Mouse (Mus musculus) brain, embryonic 18.5 days (tissue): ENCODE measurements around the gene Vmn2r100.

Source experiments
- DNase-seq: peaks from one replicate; pipeline ENCODE4 v3.0.0-alpha.2; 2012; ENCODE audit warnings: low read depth, low spot score

Vmn2r100 gene

GRCm38 (mm10) chr17:19504432-19504831 lies at the start of gene Vmn2r100:
Gene Vmn2r100 (plus strand): TSS chr17:19504732.
- DNase-seq: no peak

GRCm38 (mm10) chr17:19482866-19483265 lies 21.7 kb upstream of the Vmn2r100 start:
- no peak for DNase-seq

GRCm38 (mm10) chr17:19576927-19577326 lies 72.4 kb downstream of the Vmn2r100 start, which contains the start of gene Vmn2r101:
Gene Vmn2r101 (plus strand): TSS chr17:19577227.
- no peak for DNase-seq
